Mouse (Mus musculus) lung, embryonic 15.5 days (tissue): ENCODE measurements around the gene Pecam1. TPM values are rescaled to one million over a fixed set of nuclear protein-coding genes. Genes with fewer than 3 reads are reported as not detected.
"Not testable (repeated sequence)": the region's sequence is repeated elsewhere in the genome, so short reads cannot be mapped to it uniquely, and the experiment has no call there.

Experiments used
- ATAC-seq: fragments of 200-750 bp; cut with Nextera tagmentation; 2 replicates; pipeline ENCODE4 v1.8.0; 2017; ENCODE audit warnings: moderate number of reproducible peaks, borderline replicate concordance; ENCODE audit not compliant: low FRiP score, low TSS enrichment; ENCODE audit errors: extremely low read depth
- H3K27ac ChIP-seq: fragments of 300-500 bp; sonication (generic); 2 replicates; pipeline ENCODE4 v1.5.1; 2015; ENCODE audit warnings: moderate library complexity, mild to moderate bottlenecking, inconsistent platforms
- H3K27me3 ChIP-seq: fragments of 300-500 bp; sonication (generic); 2 replicates; pipeline ENCODE4 v1.6.1; 2015; ENCODE audit warnings: inconsistent platforms
- H3K36me3 ChIP-seq: fragments of 300-500 bp; sonication (generic); 2 replicates; pipeline ENCODE4 v1.6.1; 2015; ENCODE audit warnings: inconsistent platforms
- H3K4me1 ChIP-seq: fragments of 300-500 bp; sonication (generic); 2 replicates; pipeline ENCODE4 v1.6.1; 2015; ENCODE audit warnings: inconsistent platforms
- H3K4me2 ChIP-seq: fragments of 300-500 bp; sonication (generic); 2 replicates; pipeline ENCODE4 v1.6.1; 2015; ENCODE audit warnings: inconsistent platforms, mild to moderate bottlenecking, moderate library complexity
- H3K4me3 ChIP-seq: fragments of 300-500 bp; sonication (generic); 2 replicates; pipeline ENCODE4 v1.5.1; 2015; ENCODE audit warnings: mild to moderate bottlenecking, inconsistent platforms
- H3K9ac ChIP-seq: fragments of 300-500 bp; sonication (generic); 2 replicates; pipeline ENCODE4 v1.6.1; 2015; ENCODE audit warnings: inconsistent platforms
- H3K9me3 ChIP-seq: fragments of 300-500 bp; sonication (generic); 2 replicates; pipeline ENCODE4 v1.6.1; 2016; ENCODE audit warnings: inconsistent platforms
- WGBS: fragments of 180-500 bp; shearing (Covaris S2); methylation state at CpG from one replicate; pipeline ENCODE4 v1.1.7; 2015; 5-methylcytosine and 5-hydroxymethylcytosine counted together
- polyA plus RNA-seq: library from polyadenylated mRNA; unstranded; fragments of >200 nt; fragmentation: Nextera tagmentation; extraction: Ambion mirVana; gene quantifications from 2 replicates; pipeline ENCODE4 v1.2.1, GENCODE M21; 2015

Pecam1 gene
- polyA plus RNA-seq, 1 experiment from 2014 or later = 117 TPM

GRCm38 (mm10) chr11:106634175-106634574 lies 116.3 kb downstream of the Pecam1 start:
- not testable (repeated sequence) for H3K27me3 ChIP-seq, ATAC-seq
- 79% methylated on average over 3 of the region's 3 CpGs for WGBS

GRCm38 (mm10) chr11:106633456-106633855 lies 117.0 kb downstream of the Pecam1 start:
- no peaks in the 10 kb centered on the region for H3K36me3 ChIP-seq
- H3K9me3 ChIP-seq = no peaks in the 10 kb centered on the region
- peaks cover 13% of the 10 kb centered on the region for H3K4me1 ChIP-seq
- ATAC-seq = no peak
- no peaks in the 10 kb centered on the region for H3K27me3 ChIP-seq
- H3K4me2 ChIP-seq = no peak overlapping the region
- WGBS = 83% methylated on average over 2 of the region's 2 CpGs
- H3K9ac ChIP-seq = no peak overlapping the region
- H3K27ac ChIP-seq = no peak overlapping the region
- H3K4me3 ChIP-seq = no peak overlapping the region

More at GRCm38 (mm10) chr11:106634175-106634574, 116.3 kb downstream of the Pecam1 start:
- not testable (repeated sequence) for H3K9ac ChIP-seq, H3K36me3 ChIP-seq, H3K4me3 ChIP-seq, H3K27ac ChIP-seq, H3K4me2 ChIP-seq, H3K9me3 ChIP-seq
- peaks cover 20% of the 10 kb centered on the region for H3K4me1 ChIP-seq

GRCm38 (mm10) chr11:106627692-106628091 lies 122.7 kb downstream of the Pecam1 start:
- Histone ChIP-seq H3K4me2 (no peak overlapping the region), H3K27me3 (no peaks in the 10 kb centered on the region), H3K36me3 (no peaks in the 10 kb centered on the region), H3K9me3 (no peaks in the 10 kb centered on the region), H3K9ac (no peak overlapping the region), H3K27ac (no peak overlapping the region), H3K4me1 (no peaks in the 10 kb centered on the region), H3K4me3 (no peak overlapping the region)
- WGBS = 17% methylated on average over 6 of the region's 6 CpGs
- peak; percentile 49; the same call in 1 of the 2 replicates for ATAC-seq

GRCm38 (mm10) chr11:106625577-106625976 lies 124.9 kb downstream of the Pecam1 start:
- H3K4me3 ChIP-seq = no peak overlapping the region
- H3K9me3 ChIP-seq = no peaks in the 10 kb centered on the region
- WGBS = 27% methylated on average over 3 of the region's 3 CpGs
- no peaks in the 10 kb centered on the region for H3K27me3 ChIP-seq
- 0 out of 2 replicates have a peak, but pooled peaks cover 3% of the 10 kb centered on the region for H3K4me1 ChIP-seq
- ATAC-seq = no peak
- no peak overlapping the region for H3K9ac ChIP-seq
- no peak overlapping the region for H3K27ac ChIP-seq
- H3K36me3 ChIP-seq = no peaks in the 10 kb centered on the region
- H3K4me2 ChIP-seq = no peak overlapping the region

- no peak for ATAC-seq
- Histone ChIP-seq H3K36me3 (no peaks in the 10 kb centered on the region), H3K27ac (no peak overlapping the region), H3K4me2 (no peak overlapping the region), H3K4me3 (no peak overlapping the region), H3K4me1 (peaks cover 3% of the 10 kb centered on the region; the same call in 1 of the 2 replicates), H3K27me3 (no peaks in the 10 kb centered on the region), H3K9me3 (no peaks in the 10 kb centered on the region), H3K9ac (no peak overlapping the region)
- 73% methylated on average over 2 of the region's 2 CpGs for WGBS
These were observed 126.8 kb downstream of the Pecam1 start for GRCm38 (mm10) chr11:106623629-106624028.

GRCm38 (mm10) chr11:106622056-106622455 lies 128.4 kb downstream of the Pecam1 start:
- ATAC-seq = no peak
- H3K9me3 ChIP-seq = no peaks in the 10 kb centered on the region
- no peak overlapping the region for H3K27ac ChIP-seq
- no peaks in the 10 kb centered on the region for H3K36me3 ChIP-seq
- H3K27me3 ChIP-seq = no peaks in the 10 kb centered on the region
- H3K4me1 ChIP-seq = peaks cover 3% of the 10 kb centered on the region; the same call in 1 of the 2 replicates
- no peak overlapping the region for H3K4me2 ChIP-seq
- H3K9ac ChIP-seq = no peak overlapping the region
- no peak overlapping the region for H3K4me3 ChIP-seq
- 75% methylated on average over 8 of the region's 8 CpGs for WGBS

- ATAC-seq, H3K4me3 ChIP-seq, H3K4me2 ChIP-seq, H3K27me3 ChIP-seq, H3K36me3 ChIP-seq, H3K9ac ChIP-seq, H3K9me3 ChIP-seq, H3K4me1 ChIP-seq, H3K27ac ChIP-seq: not testable (repeated sequence)
- 85% methylated on average over 4 of the region's 4 CpGs for WGBS
These were observed 131.7 kb downstream of the Pecam1 start for GRCm38 (mm10) chr11:106618768-106619167.

- Histone ChIP-seq H3K27me3 (no peaks in the 10 kb centered on the region), H3K36me3 (no peaks in the 10 kb centered on the region), H3K9ac (no peak overlapping the region), H3K4me2 (no peak overlapping the region), H3K4me3 (no peak overlapping the region), H3K27ac (no peak overlapping the region), H3K4me1 (peaks cover 8% of the 10 kb centered on the region), H3K9me3 (no peaks in the 10 kb centered on the region)
- no peak for ATAC-seq
- WGBS = 76% methylated on average over 13 of the region's 13 CpGs
These were observed 132.4 kb downstream of the Pecam1 start for GRCm38 (mm10) chr11:106617821-106618580.

GRCm38 (mm10) chr11:106615561-106615960 lies 134.9 kb downstream of the Pecam1 start:
- Histone ChIP-seq H3K4me2 (no peak overlapping the region), H3K27me3 (no peaks in the 10 kb centered on the region), H3K4me1 (peaks cover 16% of the 10 kb centered on the region), H3K9ac (no peak overlapping the region), H3K4me3 (no peak overlapping the region), H3K27ac (no peak overlapping the region), H3K36me3 (no peaks in the 10 kb centered on the region), H3K9me3 (no peaks in the 10 kb centered on the region)
- no peak for ATAC-seq
- WGBS = 74% methylated on average over 4 of the region's 4 CpGs

GRCm38 (mm10) chr11:106614339-106614645 lies 136.1 kb downstream of the Pecam1 start:
- H3K27me3 ChIP-seq = no peaks in the 10 kb centered on the region
- H3K27ac ChIP-seq = no peak overlapping the region
- no peaks in the 10 kb centered on the region for H3K36me3 ChIP-seq
- H3K9me3 ChIP-seq = no peaks in the 10 kb centered on the region
- no peak overlapping the region for H3K4me2 ChIP-seq
- ATAC-seq = no peak
- H3K4me3 ChIP-seq = no peak overlapping the region
- peaks cover 25% of the 10 kb centered on the region for H3K4me1 ChIP-seq
- WGBS = 30% methylated on average over 4 of the region's 4 CpGs
- H3K9ac ChIP-seq = no peak overlapping the region

- H3K4me1 ChIP-seq = peaks cover 25% of the 10 kb centered on the region
- H3K36me3 ChIP-seq = no peaks in the 10 kb centered on the region
- H3K9me3 ChIP-seq = no peaks in the 10 kb centered on the region
- peak overlapping the region; percentile 99 for H3K4me3 ChIP-seq
- 55% methylated on average over 15 of the region's 15 CpGs for WGBS
- H3K27ac ChIP-seq = peak overlapping the region; percentile 90
- no peak for ATAC-seq
- peak overlapping the region; percentile 70 for H3K4me2 ChIP-seq
- peak overlapping the region; percentile 32; the same call in 1 of the 2 replicates for H3K9ac ChIP-seq
- H3K27me3 ChIP-seq = no peaks in the 10 kb centered on the region
These were observed 136.6 kb downstream of the Pecam1 start for GRCm38 (mm10) chr11:106613638-106614338.

GRCm38 (mm10) chr11:106612961-106613637 lies 137.3 kb downstream of the Pecam1 start, which contains the start of gene Tex2:
Gene Tex2, minus strand, starts transcription at chr11:106613423.
- peak; percentile 97 for ATAC-seq
- peaks cover 26% of the 10 kb centered on the region for H3K4me1 ChIP-seq
- no peaks in the 10 kb centered on the region for H3K36me3 ChIP-seq
- WGBS = 1% methylated on average over 37 of the region's 45 CpGs
- no peaks in the 10 kb centered on the region for H3K27me3 ChIP-seq
- H3K27ac ChIP-seq = peak within 1 kb of the TSS; percentile 90
- peak within 1 kb of the TSS; percentile 99 for H3K4me3 ChIP-seq
- no peaks in the 10 kb centered on the region for H3K9me3 ChIP-seq
- peak within 1 kb of the TSS; percentile 87 for H3K9ac ChIP-seq
- H3K4me2 ChIP-seq = peak within 1 kb of the TSS; percentile 70
